Mouse (Mus musculus) spleen, postnatal 14 days (tissue): ENCODE measurements around the gene Gnao1.

Experiments used
- DNase-seq, 2 experiments: peaks; one replicate each; pipeline ENCODE4 v3.0.0; 2021 to 2022; ENCODE audit warnings: low spot score in 2 of 2

Gene Gnao1

DNA sequence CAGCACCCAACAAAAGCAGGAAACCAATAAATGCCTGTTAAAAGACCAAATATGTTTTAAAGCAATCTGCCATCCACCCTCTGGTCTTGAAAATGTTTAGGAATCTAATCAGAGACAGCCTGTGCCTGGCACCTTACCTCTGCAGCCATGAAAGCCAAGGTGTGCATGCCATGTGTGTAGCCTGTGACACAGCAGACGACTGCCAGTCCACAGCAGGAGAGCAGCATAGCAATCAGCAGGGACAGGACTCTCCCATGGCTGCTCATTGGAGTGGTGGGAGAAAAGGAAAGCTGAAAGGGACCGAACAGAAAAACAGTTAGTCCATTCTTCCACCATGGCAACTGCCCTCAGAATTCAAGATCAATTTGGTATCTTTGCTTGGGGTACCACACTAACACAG lies 189.2 kb downstream of the Gnao1 start:
- DNase-seq, result no peak

DNA sequence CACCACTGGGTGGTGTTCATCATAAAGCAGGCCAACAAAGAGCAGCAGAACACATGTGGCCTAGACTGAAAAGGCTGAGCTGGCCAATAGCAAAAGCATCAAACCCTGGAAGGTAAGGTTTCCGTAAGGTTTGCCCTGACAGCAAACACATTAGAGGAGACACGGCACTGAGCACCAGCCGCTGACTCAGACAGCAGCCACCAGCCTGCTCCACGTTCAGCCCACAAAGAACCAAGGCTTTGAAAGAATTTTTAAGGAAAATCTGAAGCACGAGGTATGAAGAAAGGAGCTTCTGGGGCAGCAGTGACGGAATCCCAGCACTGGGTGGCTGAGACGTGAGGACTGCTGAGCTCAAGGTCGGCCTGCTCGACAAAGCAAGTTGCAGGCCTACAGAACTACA lies 194.4 kb downstream of the Gnao1 start:
- DNase-seq, result no peak

DNA sequence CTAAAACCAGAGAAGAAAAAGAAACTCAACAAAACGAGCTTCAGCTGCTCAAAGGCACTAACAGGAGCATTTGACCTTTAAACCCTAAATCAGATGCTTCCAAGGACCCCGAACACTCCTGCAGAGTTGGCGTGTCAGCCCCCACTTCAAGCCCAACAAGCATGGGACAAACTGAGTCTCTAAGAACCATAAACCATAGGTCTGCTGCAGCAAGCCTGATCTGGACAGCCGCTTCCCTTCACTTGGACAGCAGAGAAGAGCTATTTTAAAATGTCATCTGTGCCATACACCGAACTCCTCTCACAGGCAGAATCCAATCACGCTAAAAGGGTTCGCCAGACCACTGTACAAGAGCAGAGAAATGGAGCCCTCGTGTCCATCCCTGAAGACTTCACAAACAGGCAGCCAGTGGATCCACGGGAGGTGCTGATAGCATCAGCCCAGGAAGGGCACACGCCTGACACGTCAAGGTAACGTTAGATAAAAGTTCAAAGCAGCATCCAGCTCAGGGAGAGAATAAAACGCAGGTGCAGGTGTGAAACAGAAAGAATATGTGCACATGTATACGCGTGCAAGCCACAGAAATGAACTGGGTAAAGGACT lies 199.6 kb downstream of the Gnao1 start:
- DNase-seq, result no peak

DNA sequence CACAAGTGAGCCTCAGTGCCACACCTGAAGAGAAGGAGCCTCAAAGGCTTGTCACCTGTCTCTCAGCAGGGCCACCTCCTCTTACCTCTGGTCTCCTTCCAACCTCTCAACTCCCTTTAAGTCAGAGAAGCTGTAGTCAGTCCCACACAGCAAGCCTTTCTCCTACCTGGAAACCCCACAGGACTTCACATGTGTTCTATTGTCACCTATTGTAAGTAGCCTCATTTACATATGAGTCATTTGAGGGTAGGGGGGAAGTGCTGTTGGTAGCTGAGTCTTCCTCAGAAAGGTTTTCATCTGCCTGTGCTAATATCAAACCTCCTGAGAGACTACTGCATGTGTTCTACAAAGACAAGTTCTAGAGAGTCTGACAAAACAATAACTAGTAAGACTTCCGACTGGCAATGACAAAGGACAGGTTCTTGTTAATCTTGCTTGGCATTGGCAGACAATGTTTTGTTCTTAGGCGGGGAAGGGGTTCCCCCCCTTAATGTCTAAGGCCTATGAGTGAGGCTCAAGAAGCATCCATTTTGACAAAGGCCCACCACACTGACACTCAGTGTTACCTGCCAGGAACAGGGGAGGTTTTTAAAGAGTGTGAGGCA lies 200.4 kb downstream of the Gnao1 start:
- no peak for DNase-seq

DNA sequence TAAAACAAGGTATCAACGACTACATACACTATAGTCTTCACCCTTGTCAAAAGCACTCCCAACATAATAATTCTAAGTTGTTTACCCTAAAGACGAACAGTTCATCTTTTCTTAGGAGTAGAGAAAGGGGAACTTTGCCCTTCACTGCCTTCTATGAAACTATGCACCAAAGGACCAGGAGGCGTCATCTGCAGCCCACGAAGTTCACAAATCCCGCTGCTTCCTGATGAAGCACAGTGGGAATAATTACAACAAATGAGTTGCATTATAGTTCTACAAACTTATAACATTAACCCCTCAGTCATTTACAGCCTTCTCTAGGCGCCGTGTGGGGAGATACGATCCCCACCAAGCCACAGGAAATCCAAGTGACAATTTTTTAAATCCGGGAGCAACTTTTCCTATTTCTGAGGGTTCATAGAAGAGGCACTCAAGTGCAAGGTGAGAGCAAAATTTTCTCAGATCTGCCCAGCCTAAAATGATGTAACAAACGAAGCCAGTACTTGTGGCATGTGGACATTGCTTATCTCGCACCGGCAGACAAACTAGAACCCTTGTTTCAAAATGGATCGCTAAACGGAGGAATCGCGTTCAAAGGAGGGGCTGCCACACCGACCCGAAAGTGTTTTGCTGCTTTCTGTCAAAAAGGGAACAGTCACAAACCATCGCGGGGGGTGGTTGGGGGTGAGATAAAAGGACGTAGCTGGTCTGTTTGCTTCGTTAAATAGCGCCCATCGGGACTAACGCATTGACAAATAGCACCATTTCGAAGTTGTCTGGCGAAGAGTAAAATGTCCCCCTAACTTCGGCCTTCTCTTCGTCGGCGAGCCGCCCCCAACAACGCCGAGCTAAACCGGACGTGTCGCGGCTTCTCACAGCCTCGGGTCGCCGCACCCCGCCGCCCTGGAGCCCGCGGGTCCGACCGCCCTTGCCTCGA lies 201.6 kb downstream of the Gnao1 start:
- peak in 1 of 2 experiments; percentile 11 for DNase-seq

DNA sequence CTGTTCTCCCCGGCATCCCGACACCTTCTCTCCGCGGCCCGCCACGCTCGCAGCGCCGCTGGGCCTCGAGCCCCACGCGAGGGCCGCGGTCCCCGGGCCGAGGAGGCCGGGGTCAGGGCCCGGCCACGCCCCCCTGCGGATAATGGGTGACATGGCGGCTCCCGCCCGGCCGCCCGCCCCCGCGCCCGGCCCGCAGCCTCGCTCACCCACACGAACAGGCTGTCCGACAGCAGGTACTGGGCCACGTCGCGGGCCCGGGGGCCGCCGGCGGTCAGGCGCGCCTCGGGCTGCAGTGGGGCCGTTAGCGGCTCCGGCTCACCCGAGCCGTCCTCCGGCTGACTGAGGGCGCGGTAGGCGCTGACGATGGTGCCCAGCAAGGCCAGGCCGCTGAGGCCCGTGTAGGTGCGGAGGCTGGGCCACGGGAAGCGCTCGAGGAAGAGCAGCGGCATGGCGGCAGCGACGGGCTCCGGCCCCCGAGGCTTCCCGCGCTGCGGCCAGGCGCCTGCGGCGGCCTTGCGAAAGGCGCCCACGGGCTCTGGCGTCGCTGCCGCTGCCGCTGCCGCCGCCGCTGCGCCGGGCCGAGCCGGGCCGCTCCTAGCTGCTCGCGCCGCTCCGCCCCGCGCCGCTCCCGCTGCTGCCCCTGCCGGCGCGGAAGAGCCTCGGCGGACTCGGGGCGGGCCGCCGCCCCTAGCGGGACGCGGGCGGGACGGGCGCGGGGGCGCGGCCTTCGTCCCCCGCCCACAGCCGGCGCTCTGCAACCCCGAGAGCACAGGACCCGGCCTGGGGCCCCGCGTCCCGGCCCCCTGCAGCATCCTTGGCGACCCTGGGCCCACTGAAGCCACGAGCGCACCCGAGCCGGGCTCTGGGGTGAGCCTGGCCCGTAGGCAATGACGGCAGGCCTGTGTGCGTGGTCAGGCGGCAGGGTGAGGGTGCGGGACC lies 202.5 kb downstream of the Gnao1 start, which contains the start of gene Amfr:
TSS of gene Amfr (minus strand) at position 830 of the 939 bp plus-strand sequence.
- DNase-seq, result peak; percentile 53 to 64

DNA sequence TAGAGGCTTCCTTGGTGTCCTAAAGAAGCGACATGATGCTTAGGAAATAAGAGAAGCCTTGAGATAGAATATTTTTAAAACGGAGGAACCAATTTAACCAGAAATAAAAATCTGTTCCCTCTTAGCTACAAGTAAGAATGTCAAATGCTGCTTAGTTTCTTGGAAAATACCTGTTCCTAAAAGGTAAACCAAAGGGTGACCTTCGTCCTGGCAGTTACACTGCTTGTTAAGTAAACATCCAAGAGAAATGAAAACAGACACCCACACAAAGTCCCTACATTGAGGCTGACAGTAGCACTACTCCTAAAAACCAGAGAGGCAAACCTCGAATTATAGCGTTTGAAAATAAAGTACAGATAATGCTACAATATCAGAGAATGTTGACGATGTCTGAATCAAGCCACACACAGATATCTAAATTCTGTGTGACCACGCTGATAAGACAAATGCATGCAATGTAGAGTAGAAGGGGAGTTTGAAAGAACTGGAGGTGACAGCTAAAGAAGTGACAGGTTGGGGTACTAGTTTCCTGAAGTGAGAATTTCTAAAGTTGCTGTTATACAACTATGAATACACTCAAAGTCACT lies 203.4 kb downstream of the Gnao1 start:
- DNase-seq, result no peak
